Mouse (Mus musculus) layer of hippocampus, postnatal 36 days (tissue): ENCODE measurements at regions not wholly inside any gene's neighbourhood (a gene's known extent, or its start where the extent isn't known, plus 50 kb on each side); places are given as distances from the start of the nearest gene placed in this dataset.

ENCODE experiments used
- DNase-seq, 2 experiments: peaks; one replicate each; pipeline ENCODE4 v3.0.0; 2022

GRCm38 (mm10) chr10:38147421-38147820 is 674.2 kb downstream of the Rfpl4b start:
- DNase-seq: no peak

- no peak for DNase-seq
These were observed 682.4 kb downstream of the Rfpl4b start for GRCm38 (mm10) chr10:38139196-38139595.

GRCm38 (mm10) chr10:38121911-38122573 is 699.5 kb downstream of the Rfpl4b start:
- no peak for DNase-seq

GRCm38 (mm10) chr10:38118601-38119000 is 703.0 kb downstream of the Rfpl4b start:
- DNase-seq: no peak

- no peak for DNase-seq
These were observed 705.1 kb downstream of the Rfpl4b start for GRCm38 (mm10) chr10:38116516-38116915.

GRCm38 (mm10) chr10:38114194-38114593 is 707.4 kb downstream of the Rfpl4b start:
- DNase-seq: no peak

- no peak for DNase-seq
These were observed 713.0 kb downstream of the Rfpl4b start for GRCm38 (mm10) chr10:38108591-38108990.

GRCm38 (mm10) chr10:38103570-38103969 is 718.0 kb downstream of the Rfpl4b start:
- DNase-seq: no peak

GRCm38 (mm10) chr10:38078521-38078920 is 743.1 kb downstream of the Rfpl4b start:
- DNase-seq: no peak

- DNase-seq: no peak
These were observed 749.2 kb downstream of the Rfpl4b start for GRCm38 (mm10) chr10:38072394-38072793.

- no peak for DNase-seq
These were observed 762.5 kb downstream of the Rfpl4b start for GRCm38 (mm10) chr10:38059050-38059449.

GRCm38 (mm10) chr10:38010452-38010851 is 811.1 kb downstream of the Rfpl4b start:
- DNase-seq: no peak

- no peak for DNase-seq
These were observed 825.7 kb downstream of the Rfpl4b start for GRCm38 (mm10) chr10:37995691-37996445.

GRCm38 (mm10) chr10:37988297-37989263 is 833.0 kb downstream of the Rfpl4b start:
- DNase-seq: no peak

- DNase-seq: no peak
These were observed 840.3 kb upstream of the Marcks start for GRCm38 (mm10) chr10:37978899-37979539.

- DNase-seq: no peak
These were observed 821.3 kb upstream of the Marcks start for GRCm38 (mm10) chr10:37960051-37960450.

GRCm38 (mm10) chr10:37914780-37915179 is 776.1 kb upstream of the Marcks start:
- no peak for DNase-seq

GRCm38 (mm10) chr10:37911669-37912068 is 772.9 kb upstream of the Marcks start:
- DNase-seq: no peak

GRCm38 (mm10) chr10:37908276-37908675 is 769.6 kb upstream of the Marcks start:
- no peak for DNase-seq

- no peak for DNase-seq
These were observed 769.0 kb upstream of the Marcks start for GRCm38 (mm10) chr10:37907731-37908130.

GRCm38 (mm10) chr10:37887961-37888360 is 749.2 kb upstream of the Marcks start:
- DNase-seq: no peak

- DNase-seq: no peak
These were observed 742.1 kb upstream of the Marcks start for GRCm38 (mm10) chr10:37880841-37881240.
